ENCODE assay signal across 8 mouse cellular contexts in genomic region chr10:60212589-60213379, GRCm38 (mm10). TPM values are rescaled to one million over a fixed set of nuclear protein-coding genes. Genes with fewer than 3 reads are reported as not detected.
A peak's percentile ranks its signal among the peaks of the same experiment; 100 is the strongest.
DNase-seq lines count a peak whose midpoint lies in the region; ATAC-seq and TF ChIP-seq lines count a peak whose summit lies in the region.

No protein-coding gene starts in this region.

- peak overlapping the region; percentile 21 for H3K27ac ChIP-seq in forebrain, embryonic 10.5 days
- no peak overlapping the region for H3K27ac ChIP-seq in forebrain, embryonic 11.5 days (ENCODE audit: low read depth, low read length)
- 0 out of 2 replicates have a peak overlapping the region, but pooled peaks have one; percentile 28 for H3K27ac ChIP-seq in neural tube, embryonic 13.5 days (replicated peaks)
- no peak overlapping the region for H3K27ac ChIP-seq in neural tube, embryonic 15.5 days (replicated peaks)
- H3K27ac ChIP-seq in hindbrain, postnatal 0 days = peak overlapping the region; percentile 51

- no peak for ATAC-seq in forebrain, embryonic 11.5 days (replicated peaks; ENCODE audit: low FRiP score)
- no peak for ATAC-seq in neural tube, embryonic 13.5 days (ENCODE audit: low read depth)
- no peak for ATAC-seq in neural tube, embryonic 15.5 days (ENCODE audit: low FRiP score)
- peak; percentile 48; the same call in 1 of the 2 replicates for ATAC-seq in hindbrain, postnatal 0 days

- H3K36me3 ChIP-seq in forebrain, embryonic 10.5 days (replicated peaks) = peaks cover 2% of the 10 kb centered on the region; the same call in 1 of the 2 replicates
- no peaks in the 10 kb centered on the region for H3K36me3 ChIP-seq in forebrain, embryonic 11.5 days (ENCODE audit: control insufficient read depth, insufficient read depth, low read length)
- H3K36me3 ChIP-seq in neural tube, embryonic 13.5 days = no peaks in the 10 kb centered on the region
- H3K36me3 ChIP-seq in neural tube, embryonic 15.5 days = no peaks in the 10 kb centered on the region
- no peaks in the 10 kb centered on the region for H3K36me3 ChIP-seq in hindbrain, postnatal 0 days (ENCODE audit: insufficient read depth, low read length)

- H3K9me3 ChIP-seq in forebrain, embryonic 10.5 days = no peaks in the 10 kb centered on the region
- H3K9me3 ChIP-seq in forebrain, embryonic 11.5 days (ENCODE audit: control insufficient read depth, low read length) = no peaks in the 10 kb centered on the region
- no peaks in the 10 kb centered on the region for H3K9me3 ChIP-seq in neural tube, embryonic 13.5 days
- no peaks in the 10 kb centered on the region for H3K9me3 ChIP-seq in neural tube, embryonic 15.5 days (replicated peaks)
- H3K9me3 ChIP-seq in hindbrain, postnatal 0 days (ENCODE audit: low read length) = no peaks in the 10 kb centered on the region

- peaks cover 28% of the 10 kb centered on the region for H3K27me3 ChIP-seq in forebrain, embryonic 10.5 days (ENCODE audit: poor library complexity, severe bottlenecking)
- H3K27me3 ChIP-seq in forebrain, embryonic 11.5 days (ENCODE audit: control insufficient read depth, insufficient read depth, low read length) = no peaks in the 10 kb centered on the region
- H3K27me3 ChIP-seq in neural tube, embryonic 13.5 days = peaks cover 8% of the 10 kb centered on the region
- H3K27me3 ChIP-seq in neural tube, embryonic 15.5 days (replicated peaks) = no peaks in the 10 kb centered on the region; the same call in 1 of the 2 replicates
- no peaks in the 10 kb centered on the region for H3K27me3 ChIP-seq in hindbrain, postnatal 0 days (ENCODE audit: insufficient read depth, low read length)

- H3K4me1 ChIP-seq in forebrain, embryonic 10.5 days = peaks cover 77% of the 10 kb centered on the region
- H3K4me1 ChIP-seq in forebrain, embryonic 11.5 days (replicated peaks; ENCODE audit: control insufficient read depth, insufficient read depth, low read length) = peaks cover 15% of the 10 kb centered on the region; the same call in 1 of the 2 replicates
- H3K4me1 ChIP-seq in neural tube, embryonic 13.5 days (replicated peaks) = peaks cover 84% of the 10 kb centered on the region
- H3K4me1 ChIP-seq in neural tube, embryonic 15.5 days = peaks cover 57% of the 10 kb centered on the region
- H3K4me1 ChIP-seq in hindbrain, postnatal 0 days (ENCODE audit: insufficient read depth, low read length) = peaks cover 28% of the 10 kb centered on the region

- H3K4me3 ChIP-seq in forebrain, embryonic 10.5 days = no peak overlapping the region
- H3K4me3 ChIP-seq in forebrain, embryonic 11.5 days (ENCODE audit: low read depth, low read length) = no peak overlapping the region
- H3K4me3 ChIP-seq in neural tube, embryonic 13.5 days = no peak overlapping the region
- H3K4me3 ChIP-seq in neural tube, embryonic 15.5 days (replicated peaks) = no peak overlapping the region
- no peak overlapping the region for H3K4me3 ChIP-seq in hindbrain, postnatal 0 days (ENCODE audit: low read length)

- DNase-seq in forebrain, embryonic 10.5 days (ENCODE audit: extremely low spot score, low spot score) = no peak
- DNase-seq in forebrain, embryonic 11.5 days (ENCODE audit: low spot score) = no peak
- DNase-seq in hindbrain, postnatal 0 days (ENCODE audit: low spot score) = peak; percentile 59
- DNase-seq in retina, embryonic 14.5 days (ENCODE audit: low spot score) = peak; percentile 65
- no peak for DNase-seq in frontal cortex, postnatal 25 days (ENCODE audit: low spot score in 2 of 2)
- no peak for DNase-seq in layer of hippocampus, adult 9-10 months (ENCODE audit: low spot score)

- WGBS in forebrain, embryonic 10.5 days = 51% methylated on average over 11 of the region's 11 CpGs
- WGBS in forebrain, embryonic 11.5 days = 52% methylated on average over 11 of the region's 11 CpGs
- 39% methylated on average over 11 of the region's 11 CpGs for WGBS in neural tube, embryonic 13.5 days
- WGBS in neural tube, embryonic 15.5 days = 40% methylated on average over 11 of the region's 11 CpGs
- WGBS in hindbrain, postnatal 0 days = 27% methylated on average over 11 of the region's 11 CpGs

- H3K9ac ChIP-seq in forebrain, embryonic 11.5 days (ENCODE audit: low read length) = no peak overlapping the region
- no peak overlapping the region for H3K9ac ChIP-seq in neural tube, embryonic 13.5 days
- no peak overlapping the region for H3K9ac ChIP-seq in neural tube, embryonic 15.5 days (replicated peaks)
- H3K9ac ChIP-seq in hindbrain, postnatal 0 days (replicated peaks; ENCODE audit: low read length) = no peak overlapping the region

- TF ChIP-seq CTCF in hindbrain, postnatal 0 days (IDR thresholded peaks at IDR 0.05; ENCODE audit: low read depth) = no peak

- H3K4me2 ChIP-seq in forebrain, embryonic 11.5 days (ENCODE audit: low read depth, low read length, severe bottlenecking) = no peak overlapping the region
- no peak overlapping the region for H3K4me2 ChIP-seq in neural tube, embryonic 13.5 days
- H3K4me2 ChIP-seq in neural tube, embryonic 15.5 days = no peak overlapping the region
- no peak overlapping the region for H3K4me2 ChIP-seq in hindbrain, postnatal 0 days (ENCODE audit: low read depth, low read length)

RNA-seq across cellular contexts. Expression of gene Chst3, which starts 6.3 kb away (rescaled TPM):
- 2.1 and 2.4 TPM in 2 replicates for polyA plus RNA-seq in forebrain, embryonic 10.5 days (2016; fragmentation: Nextera tagmentation; extraction: Ambion mirVana)
- polyA plus RNA-seq in forebrain, embryonic 11.5 days (2014; fragmentation: Nextera tagmentation; extraction: Ambion mirVana) = 2.8 and 3.2 TPM in 2 replicates
- 1.9 and 2.7 TPM in 2 replicates for polyA plus RNA-seq in neural tube, embryonic 13.5 days (2015; fragmentation: Nextera tagmentation; extraction: Ambion mirVana)
- 1.9 and 2.0 TPM in 2 replicates for polyA plus RNA-seq in neural tube, embryonic 15.5 days (2015; fragmentation: Nextera tagmentation; extraction: Ambion mirVana)
- 7.2 and 10.0 TPM in 2 replicates for total RNA-seq in hindbrain, postnatal 0 days (2014; rRNA removed)
- 0.89 and 0.96 TPM in 2 replicates for polyA plus RNA-seq in hindbrain, postnatal 0 days (2015; fragmentation: Nextera tagmentation; extraction: Ambion mirVana)

Comparison
In these comparisons a context has a peak if more than half of its experiments do, and no peak if none do; other contexts are left out.
1. H3K27ac ChIP-seq: peak in forebrain, embryonic 10.5 days (single experiment), neural tube, embryonic 13.5 days (single experiment) and hindbrain, postnatal 0 days (single experiment); none in forebrain, embryonic 11.5 days (single experiment) and neural tube, embryonic 15.5 days (single experiment).
2. DNase-seq: peak in hindbrain, postnatal 0 days (single experiment) and retina, embryonic 14.5 days (single experiment); none in forebrain, embryonic 10.5 days (single experiment), forebrain, embryonic 11.5 days (single experiment), frontal cortex, postnatal 25 days (0 of 2) and layer of hippocampus, adult 9-10 months (single experiment).